Mouse (Mus musculus): ENCODE measurements around the gene Cd320. TPM values are rescaled to one million over a fixed set of nuclear protein-coding genes. Genes with fewer than 3 reads are reported as not detected.
A peak's percentile ranks its signal among the peaks of the same experiment; 100 is the strongest.
"Not testable (repeated sequence)": the region's sequence is repeated elsewhere in the genome, so short reads cannot be mapped to it uniquely, and the experiment has no call there.

Cd320 gene
- polyA plus RNA-seq, 1 experiment from 2014 or later = 59.1 TPM

- ATAC-seq (ENCODE audit: insufficient read depth, low FRiP score, low read depth) = peak; percentile 33; the same call in 1 of the 2 replicates
- WGBS = 51% methylated on average over 2 of the region's 2 CpGs
- Histone ChIP-seq H3K4me1 (peaks cover 9% of the 10 kb centered on the region), H3K9ac (no peak overlapping the region), H3K27ac (0 out of 2 replicates have a peak overlapping the region, but pooled peaks have one; percentile 23), H3K4me2 (no peak overlapping the region), H3K36me3 (peaks cover 34% of the 10 kb centered on the region), H3K4me3 (replicated peaks) (no peak overlapping the region), H3K27me3 (replicated peaks) (no peaks in the 10 kb centered on the region), H3K9me3 (no peaks in the 10 kb centered on the region)
Observed at GRCm38 (mm10) chr17:33828892-33829291, 14.0 kb upstream of the Cd320 start.

- Histone ChIP-seq H3K36me3 (peaks cover 34% of the 10 kb centered on the region), H3K27me3 (replicated peaks) (no peaks in the 10 kb centered on the region)
- WGBS = 91% methylated on average over 10 of the region's 10 CpGs
Observed at GRCm38 (mm10) chr17:33829561-33829960, 13.3 kb upstream of the Cd320 start.

GRCm38 (mm10) chr17:33844196-33844595 is 1.3 kb downstream of the Cd320 start:
- 79% methylated on average over 1 of the region's 1 CpGs for WGBS

More at GRCm38 (mm10) chr17:33829561-33829960, 13.3 kb upstream of the Cd320 start:
- no peak overlapping the region for H3K4me3 ChIP-seq (replicated peaks)
- H3K9ac ChIP-seq = no peak overlapping the region
- H3K9me3 ChIP-seq = no peaks in the 10 kb centered on the region
- H3K27ac ChIP-seq = 0 out of 2 replicates have a peak overlapping the region, but pooled peaks have one; percentile 23
- peaks cover 9% of the 10 kb centered on the region for H3K4me1 ChIP-seq
- H3K4me2 ChIP-seq = no peak overlapping the region
- no peak for ATAC-seq (ENCODE audit: insufficient read depth, low FRiP score, low read depth)

GRCm38 (mm10) chr17:33848139-33848538 is 5.2 kb downstream of the Cd320 start:
- Histone ChIP-seq H3K9me3 (no peaks in the 10 kb centered on the region), H3K4me3 (replicated peaks) (no peak overlapping the region), H3K4me2 (no peak overlapping the region), H3K27me3 (replicated peaks) (no peaks in the 10 kb centered on the region), H3K4me1 (peaks cover 9% of the 10 kb centered on the region; the same call in 1 of the 2 replicates), H3K9ac (no peak overlapping the region), H3K36me3 (0 out of 2 replicates have a peak, but pooled peaks cover 5% of the 10 kb centered on the region), H3K27ac (no peak overlapping the region)
- ATAC-seq (ENCODE audit: insufficient read depth, low FRiP score, low read depth) = no peak
- WGBS = 88% methylated on average over 8 of the region's 8 CpGs

More at GRCm38 (mm10) chr17:33844196-33844595, 1.3 kb downstream of the Cd320 start:
- Histone ChIP-seq H3K36me3 (0 out of 2 replicates have a peak, but pooled peaks cover 5% of the 10 kb centered on the region), H3K4me2 (peak overlapping the region; percentile 14; the same call in 1 of the 2 replicates), H3K4me3 (replicated peaks) (no peak overlapping the region), H3K27ac (no peak overlapping the region), H3K4me1 (peaks cover 9% of the 10 kb centered on the region; the same call in 1 of the 2 replicates), H3K27me3 (replicated peaks) (no peaks in the 10 kb centered on the region), H3K9ac (no peak overlapping the region), H3K9me3 (no peaks in the 10 kb centered on the region)
- no peak for ATAC-seq (ENCODE audit: insufficient read depth, low FRiP score, low read depth)

GRCm38 (mm10) chr17:33851331-33851730 is 8.4 kb downstream of the Cd320 start:
- Histone ChIP-seq H3K4me2 (no peak overlapping the region), H3K4me1 (no peaks in the 10 kb centered on the region), H3K9ac (no peak overlapping the region), H3K36me3 (0 out of 2 replicates have a peak, but pooled peaks cover 5% of the 10 kb centered on the region), H3K9me3 (no peaks in the 10 kb centered on the region), H3K4me3 (replicated peaks) (no peak overlapping the region), H3K27me3 (replicated peaks) (no peaks in the 10 kb centered on the region), H3K27ac (no peak overlapping the region)
- 43% methylated on average over 1 of the region's 1 CpGs for WGBS
- 0 out of 2 replicates have a peak, but pooled peaks have one; percentile 53 for ATAC-seq (ENCODE audit: insufficient read depth, low FRiP score, low read depth)

- no peaks in the 10 kb centered on the region for H3K27me3 ChIP-seq (replicated peaks)
- 82% methylated on average over 4 of the region's 4 CpGs for WGBS
- no peaks in the 10 kb centered on the region for H3K36me3 ChIP-seq
- no peak overlapping the region for H3K9ac ChIP-seq
- H3K4me3 ChIP-seq (replicated peaks) = no peak overlapping the region
- ATAC-seq (ENCODE audit: insufficient read depth, low FRiP score, low read depth) = no peak
- no peak overlapping the region for H3K27ac ChIP-seq
- H3K4me2 ChIP-seq = no peak overlapping the region
- H3K9me3 ChIP-seq = no peaks in the 10 kb centered on the region
- no peaks in the 10 kb centered on the region for H3K4me1 ChIP-seq
Observed at GRCm38 (mm10) chr17:33857816-33858215, 14.9 kb downstream of the Cd320 start.

GRCm38 (mm10) chr17:33865330-33866030 is 22.6 kb downstream of the Cd320 start:
- Histone ChIP-seq H3K4me1 (no peaks in the 10 kb centered on the region), H3K27ac (no peak overlapping the region), H3K27me3 (replicated peaks) (no peaks in the 10 kb centered on the region), H3K9ac (no peak overlapping the region), H3K36me3 (no peaks in the 10 kb centered on the region), H3K4me3 (replicated peaks) (no peak overlapping the region), H3K4me2 (no peak overlapping the region), H3K9me3 (no peaks in the 10 kb centered on the region)
- WGBS = 36% methylated on average over 8 of the region's 9 CpGs
- no peak for ATAC-seq (ENCODE audit: insufficient read depth, low FRiP score, low read depth)

- 87% methylated on average over 3 of the region's 12 CpGs for WGBS
- H3K4me3 ChIP-seq (replicated peaks); H3K4me2 ChIP-seq; ATAC-seq (ENCODE audit: insufficient read depth, low FRiP score, low read depth); H3K9me3 ChIP-seq; H3K9ac ChIP-seq; H3K36me3 ChIP-seq; H3K4me1 ChIP-seq; H3K27ac ChIP-seq; H3K27me3 ChIP-seq (replicated peaks): not testable (repeated sequence)
Observed at GRCm38 (mm10) chr17:33873537-33873936, 30.6 kb downstream of the Cd320 start, which contains the start of gene Gm7029. Gene Gm7029 (plus strand): TSS chr17:33873837.

GRCm38 (mm10) chr17:33874411-33874810 is 31.5 kb downstream of the Cd320 start:
- no peak overlapping the region for H3K4me3 ChIP-seq (replicated peaks)
- no peaks in the 10 kb centered on the region for H3K9me3 ChIP-seq
- H3K4me2 ChIP-seq = no peak overlapping the region
- H3K27me3 ChIP-seq (replicated peaks) = no peaks in the 10 kb centered on the region
- H3K9ac ChIP-seq = no peak overlapping the region
- WGBS = 80% methylated on average over 11 of the region's 11 CpGs
- no peak for ATAC-seq (ENCODE audit: insufficient read depth, low FRiP score, low read depth)
- H3K4me1 ChIP-seq = no peaks in the 10 kb centered on the region
- H3K27ac ChIP-seq = no peak overlapping the region
- 0 out of 2 replicates have a peak, but pooled peaks cover 3% of the 10 kb centered on the region for H3K36me3 ChIP-seq

- not testable (repeated sequence) for H3K27me3 ChIP-seq (replicated peaks); H3K4me2 ChIP-seq; H3K9ac ChIP-seq; H3K36me3 ChIP-seq; H3K4me3 ChIP-seq (replicated peaks); H3K9me3 ChIP-seq; H3K4me1 ChIP-seq; ATAC-seq (ENCODE audit: insufficient read depth, low FRiP score, low read depth); H3K27ac ChIP-seq
- 77% methylated on average over 5 of the region's 5 CpGs for WGBS
Observed at GRCm38 (mm10) chr17:33875797-33876196, 32.9 kb downstream of the Cd320 start.

GRCm38 (mm10) chr17:33884320-33884719 is 41.4 kb downstream of the Cd320 start:
- peaks cover 16% of the 10 kb centered on the region for H3K36me3 ChIP-seq
- 95% methylated on average over 8 of the region's 11 CpGs for WGBS
- H3K27ac ChIP-seq; H3K9me3 ChIP-seq; ATAC-seq (ENCODE audit: insufficient read depth, low FRiP score, low read depth); H3K27me3 ChIP-seq (replicated peaks); H3K4me3 ChIP-seq (replicated peaks); H3K4me2 ChIP-seq; H3K4me1 ChIP-seq; H3K9ac ChIP-seq: not testable (repeated sequence)

GRCm38 (mm10) chr17:33887802-33888201 is 44.9 kb downstream of the Cd320 start:
- ATAC-seq (ENCODE audit: insufficient read depth, low FRiP score, low read depth) = not testable (repeated sequence)

More at GRCm38 (mm10) chr17:33887802-33888201, 44.9 kb downstream of the Cd320 start:
- 31% methylated on average over 2 of the region's 2 CpGs for WGBS
- not testable (repeated sequence) for H3K36me3 ChIP-seq; H3K27me3 ChIP-seq (replicated peaks); H3K4me3 ChIP-seq (replicated peaks); H3K9me3 ChIP-seq; H3K9ac ChIP-seq; H3K27ac ChIP-seq; H3K4me2 ChIP-seq; H3K4me1 ChIP-seq

All from stomach, embryonic 15.5 days (tissue).